Mouse (Mus musculus) megakaryocyte, embryonic 14.5 days (primary cell): Measurements from ENCODE around the gene Abt1.

ENCODE experiments used
- FLI1 ChIP-seq: IDR thresholded peaks from 2 replicates; pipeline ENCODE4 v1.6.1; 2012; ENCODE audit warnings: low read length, inconsistent platforms, mixed read lengths
- GATA1 ChIP-seq: IDR thresholded peaks from 3 replicates; pipeline ENCODE4 v1.6.1; 2012; ENCODE audit warnings: mixed read lengths, low read length, inconsistent platforms, borderline replicate concordance

DNA sequence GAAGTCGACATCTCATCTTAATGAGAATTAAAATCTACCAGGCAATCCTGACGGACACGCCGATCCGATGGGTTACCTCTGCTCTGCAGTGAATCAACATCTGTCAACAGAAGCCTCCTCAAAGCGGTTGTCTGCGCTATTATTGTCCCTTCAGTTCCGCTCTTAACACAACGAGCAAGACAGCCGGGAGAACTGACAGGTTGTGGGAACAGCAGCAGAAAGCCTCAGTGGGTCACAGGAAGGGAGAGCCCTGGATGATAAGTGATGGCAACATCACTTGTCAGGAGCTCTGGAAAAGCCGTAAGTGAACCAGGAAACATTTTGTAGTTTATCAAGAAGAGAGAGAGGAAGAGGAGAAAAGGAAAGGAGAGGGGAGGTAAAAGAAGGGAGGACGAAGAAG lies 12.0 kb upstream of the Abt1 start:
- TF ChIP-seq GATA1 (no peak), FLI1 (no peak)
